Mouse (Mus musculus) forebrain, postnatal 0 days (tissue): Measurements from ENCODE around the gene Gdf9. TPM values are rescaled to one million over a fixed set of nuclear protein-coding genes. Genes with fewer than 3 reads are reported as not detected.

Experiments used
- ATAC-seq: fragments of 200-750 bp; cut with Nextera tagmentation; 2 replicates; pipeline ENCODE4 v1.8.0; 2017; ENCODE audit warnings: mild to moderate bottlenecking, moderate library complexity
- DNase-seq: peaks from one replicate; pipeline ENCODE4 v3.0.0-alpha.2; 2015
- H3K27ac ChIP-seq: fragments of 300-500 bp; sonication (generic); 2 replicates; pipeline ENCODE4 v1.5.1; 2014; ENCODE audit warnings: low read depth, mild to moderate bottlenecking, antibody characterized with exemption, low read length, moderate library complexity, mixed read lengths
- H3K27me3 ChIP-seq: fragments of 300-500 bp; sonication (generic); 2 replicates; pipeline ENCODE4 v1.6.1; 2014; ENCODE audit warnings: mild to moderate bottlenecking, low read length, mixed read lengths; ENCODE audit not compliant: insufficient read depth
- H3K36me3 ChIP-seq: fragments of 300-500 bp; sonication (generic); 2 replicates; pipeline ENCODE4 v1.6.1; 2014; ENCODE audit warnings: mild to moderate bottlenecking, moderate library complexity; ENCODE audit not compliant: insufficient read depth
- H3K4me1 ChIP-seq: fragments of 300-500 bp; sonication (generic); 2 replicates; pipeline ENCODE4 v1.6.1; 2014; ENCODE audit warnings: antibody characterized with exemption; ENCODE audit not compliant: insufficient read depth
- H3K4me2 ChIP-seq: fragments of 300-500 bp; sonication (generic); 2 replicates; pipeline ENCODE4 v1.6.1; 2014; ENCODE audit warnings: low read depth, mild to moderate bottlenecking, moderate library complexity
- H3K4me3 ChIP-seq: fragments of 300-500 bp; sonication (generic); 2 replicates; pipeline ENCODE4 v1.5.1; 2014; ENCODE audit warnings: low read depth, low read length, mixed read lengths
- H3K9ac ChIP-seq: fragments of 300-500 bp; sonication (generic); 2 replicates; pipeline ENCODE4 v1.6.1; 2014; ENCODE audit warnings: mild to moderate bottlenecking
- H3K9me3 ChIP-seq: fragments of 300-500 bp; sonication (generic); 2 replicates; pipeline ENCODE4 v1.6.1; 2016; ENCODE audit warnings: low read length
- CTCF ChIP-seq: sonication (generic); IDR thresholded peaks from 2 replicates; pipeline ENCODE4 v1.5.1; 2016; ENCODE audit warnings: antibody characterized with exemption, control low read depth, low read depth
- WGBS: fragments of 180-500 bp; shearing (Covaris S2); extraction: QIAGEN DNeasy Blood & Tissue Kit; methylation state at CpG from one replicate; pipeline ENCODE4 v1.1.7; 2014; 5-methylcytosine and 5-hydroxymethylcytosine counted together
- polyA plus RNA-seq: library from polyadenylated mRNA; unstranded; fragments of >200 nt; fragmentation: Nextera tagmentation; extraction: Ambion mirVana; gene quantifications from 2 replicates; pipeline ENCODE4 v1.2.1, GENCODE M21; 2015
- total RNA-seq: library from RNA; depleted of rRNA; stranded (reverse); fragments of >200 nt; gene quantifications from 2 replicates; pipeline ENCODE4 v1.2.3, GENCODE M21; 2014

The Gdf9 gene
- total and polyA plus RNA-seq, 2 experiments from 2014 or later: 0.67 to 2.0 TPM

GRCm38 (mm10) chr11:53429182-53429581 lies 1.6 kb upstream of the Gdf9 start:
- Histone ChIP-seq H3K4me2 (no peak overlapping the region), H3K4me3 (no peak overlapping the region), H3K27ac (no peak overlapping the region), H3K36me3 (peaks cover 8% of the 10 kb centered on the region; the same call in 1 of the 2 replicates), H3K9me3 (no peaks in the 10 kb centered on the region), H3K9ac (no peak overlapping the region), H3K27me3 (no peaks in the 10 kb centered on the region), H3K4me1 (no peaks in the 10 kb centered on the region)
- DNase-seq: no peak
- ATAC-seq: no peak
- TF ChIP-seq CTCF: no peak

GRCm38 (mm10) chr11:53430300-53430669 lies 538 bp upstream of the Gdf9 start:
- Histone ChIP-seq H3K4me3 (peak overlapping the region; percentile 69), H3K9ac (peak overlapping the region; percentile 75), H3K36me3 (peaks cover 8% of the 10 kb centered on the region; the same call in 1 of the 2 replicates), H3K9me3 (no peaks in the 10 kb centered on the region), H3K4me1 (no peaks in the 10 kb centered on the region), H3K27me3 (no peaks in the 10 kb centered on the region), H3K4me2 (peak overlapping the region; percentile 74), H3K27ac (peak overlapping the region; percentile 83)
- ATAC-seq (peak; percentile 74), DNase-seq (no peak)
- TF ChIP-seq CTCF: no peak; the same call in 1 of the 2 replicates
- 3% methylated on average over 34 of the region's 34 CpGs for WGBS

GRCm38 (mm10) chr11:53431347-53432056 lies 679 bp downstream of the Gdf9 start:
- no peaks in the 10 kb centered on the region for H3K27me3 ChIP-seq
- H3K4me3 ChIP-seq: peak overlapping the region; percentile 69
- DNase-seq (no peak), ATAC-seq (peak; percentile 14)
- peak overlapping the region; percentile 83 for H3K27ac ChIP-seq
- no peak for TF ChIP-seq CTCF
- 11% methylated on average over 9 of the region's 9 CpGs for WGBS
- H3K4me2 ChIP-seq: peak overlapping the region; percentile 74
- H3K36me3 ChIP-seq: peaks cover 8% of the 10 kb centered on the region; the same call in 1 of the 2 replicates
- H3K4me1 ChIP-seq: no peaks in the 10 kb centered on the region
- peak overlapping the region; percentile 75 for H3K9ac ChIP-seq
- H3K9me3 ChIP-seq: no peaks in the 10 kb centered on the region

- no peak for TF ChIP-seq CTCF
- peaks cover 8% of the 10 kb centered on the region; the same call in 1 of the 2 replicates for H3K36me3 ChIP-seq
- DNase-seq: no peak
- ATAC-seq: no peak
- no peak overlapping the region for H3K9ac ChIP-seq
- H3K4me1 ChIP-seq: no peaks in the 10 kb centered on the region
- no peaks in the 10 kb centered on the region for H3K27me3 ChIP-seq
- H3K9me3 ChIP-seq: no peaks in the 10 kb centered on the region
- 71% methylated on average over 6 of the region's 6 CpGs for WGBS
- H3K27ac ChIP-seq: no peak overlapping the region
- no peak overlapping the region for H3K4me3 ChIP-seq
- no peak overlapping the region for H3K4me2 ChIP-seq
These were observed 2.2 kb downstream of the Gdf9 start for GRCm38 (mm10) chr11:53433057-53433456.

GRCm38 (mm10) chr11:53435504-53435903 lies 4.7 kb downstream of the Gdf9 start:
- DNase-seq (no peak), ATAC-seq (no peak)
- H3K4me3 ChIP-seq: no peak overlapping the region
- no peak overlapping the region for H3K4me2 ChIP-seq
- no peaks in the 10 kb centered on the region for H3K27me3 ChIP-seq
- H3K9ac ChIP-seq: no peak overlapping the region
- no peak overlapping the region for H3K27ac ChIP-seq
- H3K36me3 ChIP-seq: no peaks in the 10 kb centered on the region
- H3K4me1 ChIP-seq: no peaks in the 10 kb centered on the region
- WGBS: 87% methylated on average over 8 of the region's 8 CpGs
- TF ChIP-seq CTCF: no peak
- H3K9me3 ChIP-seq: no peaks in the 10 kb centered on the region

GRCm38 (mm10) chr11:53436338-53436737 lies 5.5 kb downstream of the Gdf9 start:
- ATAC-seq (no peak), DNase-seq (no peak)
- Histone ChIP-seq H3K4me2 (no peak overlapping the region), H3K27me3 (no peaks in the 10 kb centered on the region), H3K36me3 (no peaks in the 10 kb centered on the region), H3K4me3 (no peak overlapping the region), H3K9me3 (no peaks in the 10 kb centered on the region), H3K4me1 (no peaks in the 10 kb centered on the region), H3K9ac (no peak overlapping the region), H3K27ac (no peak overlapping the region)
- WGBS: 93% methylated on average over 6 of the region's 6 CpGs
- TF ChIP-seq CTCF: no peak

- Histone ChIP-seq H3K4me3 (no peak overlapping the region), H3K27ac (no peak overlapping the region), H3K4me1 (no peaks in the 10 kb centered on the region), H3K9ac (no peak overlapping the region), H3K27me3 (no peaks in the 10 kb centered on the region), H3K9me3 (no peaks in the 10 kb centered on the region), H3K4me2 (no peak overlapping the region), H3K36me3 (no peaks in the 10 kb centered on the region)
- DNase-seq (no peak), ATAC-seq (no peak)
- 58% methylated on average over 12 of the region's 12 CpGs for WGBS
- TF ChIP-seq CTCF: no peak
These were observed 11.1 kb downstream of the Gdf9 start for GRCm38 (mm10) chr11:53441921-53442320.
